ENCODE assay signal across 11 mouse cellular contexts in the genomic region with DNA sequence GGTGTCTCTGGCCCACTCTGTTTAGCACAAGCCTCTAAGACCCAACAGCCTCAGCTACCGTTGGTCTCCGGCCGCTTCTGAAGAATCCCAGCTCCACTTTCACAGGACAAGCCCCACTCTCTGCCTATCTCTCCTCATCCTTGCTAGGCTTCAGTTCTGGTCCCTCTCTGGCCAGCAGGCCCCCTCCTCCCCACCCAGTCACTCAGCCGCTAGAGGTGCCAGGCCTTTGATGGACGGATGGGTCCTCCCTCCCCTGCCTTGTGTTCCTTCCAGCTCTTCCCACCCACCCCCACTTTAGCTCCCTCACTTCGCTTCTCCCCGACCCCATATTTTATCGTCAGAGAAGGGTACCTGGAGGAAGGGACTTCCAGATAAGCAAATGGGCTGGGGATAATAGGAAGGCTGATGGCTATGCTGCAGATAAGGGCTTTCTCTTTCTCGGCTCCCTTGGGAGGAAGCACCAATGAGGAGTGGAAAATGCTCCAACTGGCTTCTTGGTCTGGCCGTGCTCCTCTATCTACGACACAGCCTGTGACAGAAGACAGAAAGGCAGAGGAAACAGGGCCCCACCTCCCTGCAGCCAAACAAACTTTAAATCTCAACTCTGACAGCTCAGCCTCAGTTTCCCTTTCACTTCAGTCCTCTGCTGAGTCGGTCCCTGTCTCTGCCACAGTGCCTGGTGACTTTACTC. TPM values are rescaled to one million over a fixed set of nuclear protein-coding genes. Genes with fewer than 3 reads are reported as not detected.
DNase-seq lines count a peak whose midpoint lies in the region; ATAC-seq lines count a peak whose summit lies in the region.
"Had no signal": no experiment of that assay in that cellular context is flagged by ENCODE, and none has a peak within 500 bp of the region (broad histone marks: within the 10 kb centered on the region; RNA-seq: fewer than 3 reads in every experiment).

No protein-coding gene starts in this region.

- no peaks in the 10 kb centered on the region for H3K9me3 ChIP-seq in liver, embryonic 11.5 days (ENCODE audit: control insufficient read depth, low read length)
- no peaks in the 10 kb centered on the region for H3K9me3 ChIP-seq in heart, embryonic 15.5 days (replicated peaks)
- H3K9me3 ChIP-seq in neural tube, embryonic 12.5 days: no peaks in the 10 kb centered on the region
- H3K9me3 ChIP-seq: G1E had no signal

- whole genome bisulfite sequencing in liver, embryonic 11.5 days: 8% methylated on average over 12 of the region's 12 CpGs
- 7% methylated on average over 12 of the region's 12 CpGs for WGBS in heart, embryonic 15.5 days
- WGBS in neural tube, embryonic 12.5 days: 49% methylated on average over 12 of the region's 12 CpGs

- no peak overlapping the region for H3K4me3 ChIP-seq in liver, embryonic 11.5 days (ENCODE audit: low read depth, low read length)
- H3K4me3 ChIP-seq in heart, embryonic 15.5 days: peak overlapping the region; percentile 14
- H3K4me3 ChIP-seq in neural tube, embryonic 12.5 days: no peak overlapping the region

- ATAC-seq in liver, embryonic 11.5 days (replicated peaks; ENCODE audit: low FRiP score): no peak
- ATAC-seq in heart, embryonic 15.5 days (replicated peaks; ENCODE audit: insufficient number of reproducible peaks, insufficient read depth, low FRiP score, low read depth): peak; percentile 54; the same call in 1 of the 2 replicates
- no peak for ATAC-seq in neural tube, embryonic 12.5 days (ENCODE audit: low FRiP score, low read depth)

- peaks cover 9% of the 10 kb centered on the region for H3K36me3 ChIP-seq in liver, embryonic 11.5 days (ENCODE audit: control insufficient read depth, insufficient read depth, low read length)
- H3K36me3 ChIP-seq in heart, embryonic 15.5 days: peaks cover 1% of the 10 kb centered on the region; the same call in 1 of the 2 replicates
- peaks cover 12% of the 10 kb centered on the region for H3K36me3 ChIP-seq in neural tube, embryonic 12.5 days

- H3K4me1 ChIP-seq in liver, embryonic 11.5 days (replicated peaks; ENCODE audit: control insufficient read depth, insufficient read depth, low read length): peaks cover 11% of the 10 kb centered on the region
- H3K4me1 ChIP-seq in heart, embryonic 15.5 days (replicated peaks): peaks cover 29% of the 10 kb centered on the region
- peaks cover 17% of the 10 kb centered on the region for H3K4me1 ChIP-seq in neural tube, embryonic 12.5 days

- DNase-seq in liver, embryonic 11.5 days (ENCODE audit: low spot score): no peak
- no peak for DNase-seq in liver
- DNase-seq in kidney, postnatal 10 days: peak; percentile 52
- DNase-seq in spleen, adult 18-20 months: no peak
- DNase-seq in embryo, embryonic 10 days (ENCODE audit: low spot score): no peak
- DNase-seq in yolk sac, embryonic 10.5 days (ENCODE audit: low spot score): no peak

- no peak overlapping the region for H3K9ac ChIP-seq in liver, embryonic 11.5 days (ENCODE audit: low read depth, low read length)
- H3K9ac ChIP-seq in heart, embryonic 15.5 days: no peak overlapping the region; the same call in 1 of the 2 replicates
- 0 out of 2 replicates have a peak overlapping the region, but pooled peaks have one; percentile 26 for H3K9ac ChIP-seq in neural tube, embryonic 12.5 days

- H3K27ac ChIP-seq in liver, embryonic 11.5 days (ENCODE audit: low read depth, low read length): no peak overlapping the region
- peak overlapping the region; percentile 55 for H3K27ac ChIP-seq in heart, embryonic 15.5 days
- peak overlapping the region; percentile 50 for H3K27ac ChIP-seq in neural tube, embryonic 12.5 days

- H3K27me3 ChIP-seq in liver, embryonic 11.5 days (replicated peaks; ENCODE audit: control insufficient read depth, insufficient read depth, low read length): peaks cover 10% of the 10 kb centered on the region
- H3K27me3 ChIP-seq in heart, embryonic 15.5 days: peaks cover 17% of the 10 kb centered on the region
- peaks cover 11% of the 10 kb centered on the region; the same call in 1 of the 2 replicates for H3K27me3 ChIP-seq in neural tube, embryonic 12.5 days (replicated peaks)

- peak overlapping the region; percentile 43 for H3K4me2 ChIP-seq in liver, embryonic 11.5 days
- H3K4me2 ChIP-seq in heart, embryonic 15.5 days: peak overlapping the region; percentile 52
- H3K4me2 ChIP-seq in neural tube, embryonic 12.5 days (replicated peaks): 0 out of 2 replicates have a peak overlapping the region, but pooled peaks have one; percentile 22

RNA-seq across cellular contexts. Expression of a gene that starts 23.0 kb away (rescaled TPM):
- polyA plus RNA-seq in liver, embryonic 11.5 days (2014; fragmentation: Nextera tagmentation; extraction: Ambion mirVana): not detected in 2 replicates
- polyA plus RNA-seq in heart, embryonic 15.5 days (2015; fragmentation: Nextera tagmentation; extraction: Ambion mirVana): not detected in 2 replicates
- polyA plus RNA-seq in neural tube, embryonic 12.5 days (2016; fragmentation: Nextera tagmentation; extraction: Ambion mirVana): not detected in 2 replicates
- polyA plus RNA-seq: G1E; lung, embryonic 16.5 days; small intestine, adult 2 months had no signal

RNA-seq across cellular contexts. Expression of a gene that starts 25.0 kb away (rescaled TPM):
- polyA plus RNA-seq in liver, embryonic 11.5 days (2014; fragmentation: Nextera tagmentation; extraction: Ambion mirVana): 1.1 and 1.4 TPM in 2 replicates
- polyA plus RNA-seq in heart, embryonic 15.5 days (2015; fragmentation: Nextera tagmentation; extraction: Ambion mirVana): 0.25 and 0.36 TPM in 2 replicates
- 16.2 and 18.8 TPM in 2 replicates for polyA plus RNA-seq in neural tube, embryonic 12.5 days (2016; fragmentation: Nextera tagmentation; extraction: Ambion mirVana)
- polyA plus RNA-seq: G1E had no signal

RNA-seq across cellular contexts. Expression of a gene that starts 28.5 kb away (rescaled TPM):
- 65.0 and 66.0 TPM in 2 replicates for polyA plus RNA-seq in liver, embryonic 11.5 days (2014; fragmentation: Nextera tagmentation; extraction: Ambion mirVana)
- 11.0 and 19.0 TPM in 2 replicates for polyA plus RNA-seq in heart, embryonic 15.5 days (2015; fragmentation: Nextera tagmentation; extraction: Ambion mirVana)
- 24.2 and 30.1 TPM in 2 replicates for polyA plus RNA-seq in neural tube, embryonic 12.5 days (2016; fragmentation: Nextera tagmentation; extraction: Ambion mirVana)

RNA-seq across cellular contexts. Expression of a gene that starts 33.4 kb away (rescaled TPM):
- polyA plus RNA-seq in liver, embryonic 11.5 days (2014; fragmentation: Nextera tagmentation; extraction: Ambion mirVana): 0.43 TPM in 1 of 2 replicates, not detected in the other
- 8.0 and 9.9 TPM in 2 replicates for polyA plus RNA-seq in heart, embryonic 15.5 days (2015; fragmentation: Nextera tagmentation; extraction: Ambion mirVana)
- 0.79 and 0.88 TPM in 2 replicates for polyA plus RNA-seq in neural tube, embryonic 12.5 days (2016; fragmentation: Nextera tagmentation; extraction: Ambion mirVana)
- polyA plus RNA-seq: G1E; small intestine, adult 2 months had no signal

RNA-seq across cellular contexts. Expression of a gene that starts 34.4 kb away (rescaled TPM):
- 9.3 and 10.3 TPM in 2 replicates for polyA plus RNA-seq in liver, embryonic 11.5 days (2014; fragmentation: Nextera tagmentation; extraction: Ambion mirVana)
- polyA plus RNA-seq in heart, embryonic 15.5 days (2015; fragmentation: Nextera tagmentation; extraction: Ambion mirVana): 5.8 and 9.3 TPM in 2 replicates
- 11.0 and 12.2 TPM in 2 replicates for polyA plus RNA-seq in neural tube, embryonic 12.5 days (2016; fragmentation: Nextera tagmentation; extraction: Ambion mirVana)
